12 mouse cellular contexts compared by ENCODE assay signal in genomic region chr10:78019291-78019690, GRCm38 (mm10). TPM values are rescaled to one million over a fixed set of nuclear protein-coding genes. Genes with fewer than 3 reads are reported as not detected.
DNase-seq lines count a peak whose midpoint lies in the region; ATAC-seq and TF ChIP-seq lines count a peak whose summit lies in the region.
"Had no signal": no experiment of that assay in that cellular context is flagged by ENCODE, and none has a peak within 500 bp of the region (broad histone marks: within the 10 kb centered on the region; RNA-seq: fewer than 3 reads in every experiment).

No protein-coding gene starts in this region.

- WGBS in heart, postnatal 0 days: 77% methylated on average over 4 of the region's 4 CpGs
- 85% methylated on average over 4 of the region's 4 CpGs for WGBS in heart, embryonic 11.5 days (ENCODE audit: insufficient replicate concordance)
- 79% methylated on average over 4 of the region's 4 CpGs for WGBS in liver, postnatal 0 days (ENCODE audit: insufficient replicate concordance)

- H3K27me3 ChIP-seq in heart, postnatal 0 days (ENCODE audit: control insufficient read depth, insufficient read depth, low read length): no peaks in the 10 kb centered on the region
- H3K27me3 ChIP-seq in heart, embryonic 11.5 days (ENCODE audit: control insufficient read depth, insufficient read depth, low read length): no peaks in the 10 kb centered on the region
- H3K27me3 ChIP-seq in MEL (ENCODE audit: control insufficient read depth in 1 of 2, insufficient read depth in 2 of 2, low read length in 2 of 2): no peaks in the 10 kb centered on the region; a peak in 1 of 4 replicates
- no peaks in the 10 kb centered on the region for H3K27me3 ChIP-seq in liver, postnatal 0 days (ENCODE audit: insufficient read depth, low read length)

- H3K79me2 ChIP-seq in MEL (ENCODE audit: control insufficient read depth, insufficient read depth, low read length, poor library complexity): no peaks in the 10 kb centered on the region

- H3K9me3 ChIP-seq in heart, postnatal 0 days (replicated peaks; ENCODE audit: control insufficient read depth, low read length): 0 out of 2 replicates have a peak, but pooled peaks cover 6% of the 10 kb centered on the region
- H3K9me3 ChIP-seq in heart, embryonic 11.5 days (replicated peaks; ENCODE audit: control insufficient read depth, low read length): no peaks in the 10 kb centered on the region; the same call in 1 of the 2 replicates
- no peaks in the 10 kb centered on the region for H3K9me3 ChIP-seq in MEL (replicated peaks; ENCODE audit: insufficient read depth, low read length)
- no peaks in the 10 kb centered on the region for H3K9me3 ChIP-seq in liver, postnatal 0 days (ENCODE audit: low read length)

- H3K4me2 ChIP-seq in heart, postnatal 0 days (ENCODE audit: low read depth, low read length): peak overlapping the region; percentile 52
- H3K4me2 ChIP-seq in heart, embryonic 11.5 days: no peak overlapping the region
- H3K4me2 ChIP-seq in liver, postnatal 0 days (ENCODE audit: low read depth, low read length): peak overlapping the region; percentile 57; the same call in 1 of the 2 replicates

- peak; percentile 49 for ATAC-seq in heart, postnatal 0 days (ENCODE audit: insufficient read depth, low read depth)
- no peak for ATAC-seq in heart, embryonic 11.5 days (replicated peaks; ENCODE audit: insufficient number of reproducible peaks, low FRiP score, low TSS enrichment)
- ATAC-seq in liver, postnatal 0 days: peak; percentile 19; the same call in 1 of the 2 replicates
- no peak for ATAC-seq in CD4-positive, CD25-positive, alpha-beta regulatory T cell, adult 4 months

- H3K9ac ChIP-seq in heart, postnatal 0 days (replicated peaks; ENCODE audit: low read depth, low read length): 0 out of 2 replicates have a peak overlapping the region, but pooled peaks have one; percentile 20
- no peak overlapping the region for H3K9ac ChIP-seq in heart, embryonic 11.5 days (ENCODE audit: low read depth, low read length)
- H3K9ac ChIP-seq in MEL (ENCODE audit: control insufficient read depth, low read depth, low read length, poor library complexity, severe bottlenecking): peak overlapping the region; percentile 78
- no peak overlapping the region for H3K9ac ChIP-seq in liver, postnatal 0 days (replicated peaks)

- DNase-seq in heart, postnatal 0 days (ENCODE audit: low spot score): no peak
- DNase-seq in 416B (ENCODE audit: low read depth) (peak; percentile 36), MEL (ENCODE audit: low read depth, low spot score) (no peak)
- DNase-seq in liver, postnatal 0 days: no peak
- DNase-seq in adrenal gland, adult (ENCODE audit: inconsistent age in 2 of 2, low spot score in 1 of 2): no peak
- DNase-seq in layer of hippocampus, postnatal 10 days (ENCODE audit: low spot score in 2 of 2): no peak

- no peak for TF ChIP-seq POLR2A in MEL (IDR thresholded peaks at IDR 0.05; ENCODE audit: control insufficient read depth in 1 of 2, insufficient read depth in 1 of 2, low read depth in 1 of 2, low read length in 2 of 2, poor library complexity in 1 of 2)

- no peak for TF ChIP-seq CTCF in heart, postnatal 0 days (IDR thresholded peaks at IDR 0.05; ENCODE audit: low read depth)
- no peak for TF ChIP-seq CTCF in MEL (IDR thresholded peaks at IDR 0.05 in 2 of 3, conservative IDR thresholded peaks at IDR 0.05 in 1 of 3; ENCODE audit: control insufficient read depth in 1 of 3, insufficient read depth in 1 of 3, low read depth in 2 of 3, low read length in 3 of 3, poor library complexity in 1 of 3, severe bottlenecking in 1 of 3)
- no peak for TF ChIP-seq CTCF in liver, postnatal 0 days (IDR thresholded peaks at IDR 0.05; ENCODE audit: low read depth)

- no peak overlapping the region for H3K4me3 ChIP-seq in heart, postnatal 0 days (ENCODE audit: low read depth, low read length)
- H3K4me3 ChIP-seq in heart, embryonic 11.5 days (ENCODE audit: low read depth, low read length): no peak overlapping the region
- H3K4me3 ChIP-seq in MEL (ENCODE audit: control insufficient read depth in 1 of 2, insufficient read depth in 1 of 2, low read depth in 2 of 2, low read length in 2 of 2): peak overlapping the region in 1 of 2 experiments; percentile 36; a peak in 2 of 4 replicates
- no peak overlapping the region for H3K4me3 ChIP-seq in liver, postnatal 0 days (ENCODE audit: low read depth, low read length)

- TF ChIP-seq EP300 in heart, postnatal 0 days (IDR thresholded peaks at IDR 0.05; ENCODE audit: low read depth): no peak
- TF ChIP-seq EP300 in MEL (IDR thresholded peaks at IDR 0.05; ENCODE audit: low read depth in 1 of 2, low read length in 2 of 2): no peak
- no peak for TF ChIP-seq EP300 in liver, postnatal 0 days (IDR thresholded peaks at IDR 0.05; ENCODE audit: low read depth)

- no peaks in the 10 kb centered on the region for H3K36me3 ChIP-seq in heart, postnatal 0 days (replicated peaks; ENCODE audit: control insufficient read depth, insufficient read depth, low read length)
- H3K36me3 ChIP-seq in heart, embryonic 11.5 days (ENCODE audit: control insufficient read depth, insufficient read depth, low read length): no peaks in the 10 kb centered on the region
- H3K36me3 ChIP-seq in MEL (ENCODE audit: control insufficient read depth in 1 of 2, insufficient read depth in 2 of 2, low read length in 2 of 2): no peaks in the 10 kb centered on the region
- no peaks in the 10 kb centered on the region for H3K36me3 ChIP-seq in liver, postnatal 0 days (replicated peaks; ENCODE audit: insufficient read depth, low read length)

- no peaks in the 10 kb centered on the region for H3K4me1 ChIP-seq in heart, postnatal 0 days (ENCODE audit: control insufficient read depth, insufficient read depth)
- H3K4me1 ChIP-seq in heart, embryonic 11.5 days (ENCODE audit: control insufficient read depth, insufficient read depth, low read length): no peaks in the 10 kb centered on the region
- H3K4me1 ChIP-seq in MEL (ENCODE audit: control insufficient read depth in 1 of 2, insufficient read depth in 2 of 2, low read length in 2 of 2): peaks cover 0 to 6% of the 10 kb centered on the region in 2 experiments; a peak in 2 of 4 replicates
- H3K4me1 ChIP-seq in liver, postnatal 0 days (ENCODE audit: insufficient read depth): 0 out of 2 replicates have a peak, but pooled peaks cover 2% of the 10 kb centered on the region

- H3K27ac ChIP-seq in heart, postnatal 0 days (ENCODE audit: low read depth): peak overlapping the region; percentile 80
- H3K27ac ChIP-seq in heart, embryonic 11.5 days (ENCODE audit: low read depth, low read length): no peak overlapping the region
- H3K27ac ChIP-seq in MEL (ENCODE audit: control insufficient read depth, low read depth, low read length): no peak overlapping the region
- no peak overlapping the region for H3K27ac ChIP-seq in liver, postnatal 0 days (ENCODE audit: low read depth)

- TF ChIP-seq RAD21 in MEL (IDR thresholded peaks at IDR 0.05; ENCODE audit: low read depth, low read length): no peak

RNA-seq across cellular contexts. Expression of gene Pfkl, which starts 9.4 kb away (rescaled TPM):
- 353 and 356 TPM in 2 replicates for total RNA-seq in heart, postnatal 0 days (2014; rRNA removed; ENCODE audit: low replicate concordance)
- 68.9 and 71.0 TPM in 2 replicates for polyA plus RNA-seq in heart, postnatal 0 days (2015; fragmentation: Nextera tagmentation; extraction: Ambion mirVana)
- 168 and 194 TPM in 2 replicates for polyA plus RNA-seq in heart, embryonic 11.5 days (2014; fragmentation: Nextera tagmentation; extraction: Ambion mirVana)
- 84.8 and 165 TPM in 2 replicates for total RNA-seq in MEL (2012; rRNA removed)
- polyA plus RNA-seq in MEL (2012; ENCODE audit: insufficient read depth in 1 of 2, insufficient read length in 2 of 2, low read depth in 1 of 2, low replicate concordance in 2 of 2, missing spikeins in 1 of 2): 100 to 1,000 TPM in 1 of 2 experiments, not detected in 1; 267 TPM
- 23.5 and 31.3 TPM in 2 replicates for polyA plus RNA-seq in liver, postnatal 0 days (2015; fragmentation: Nextera tagmentation; extraction: Ambion mirVana)
- polyA plus RNA-seq in CD4-positive, CD25-positive, alpha-beta regulatory T cell, adult 4 months (2017; shearing (Covaris generic)): 100 to 1,000 TPM in 1 of 2 experiments, 10 to 100 TPM in 1; 60.6 to 118 TPM
- 100 to 1,000 TPM; 112 to 116 TPM for total RNA-seq in layer of hippocampus, postnatal 10 days (2021)

RNA-seq across cellular contexts. Expression of gene Dnmt3l, which starts 22.5 kb away (rescaled TPM):
- not detected in 2 replicates for total RNA-seq in heart, postnatal 0 days (2014; rRNA removed; ENCODE audit: low replicate concordance)
- polyA plus RNA-seq in heart, postnatal 0 days (2015; fragmentation: Nextera tagmentation; extraction: Ambion mirVana): not detected in 2 replicates
- polyA plus RNA-seq in heart, embryonic 11.5 days (2014; fragmentation: Nextera tagmentation; extraction: Ambion mirVana): 0.34 TPM in 1 of 2 replicates, not detected in the other
- total RNA-seq in MEL (2012; rRNA removed): not detected in 2 replicates
- polyA plus RNA-seq in MEL (2012; ENCODE audit: insufficient read depth in 1 of 2, insufficient read length in 2 of 2, low read depth in 1 of 2, low replicate concordance in 2 of 2, missing spikeins in 1 of 2): not detected
- polyA plus RNA-seq in liver, postnatal 0 days (2015; fragmentation: Nextera tagmentation; extraction: Ambion mirVana): not detected in 2 replicates
- not detected for polyA plus RNA-seq in CD4-positive, CD25-positive, alpha-beta regulatory T cell, adult 4 months (2017; shearing (Covaris generic))
- not detected for total RNA-seq in layer of hippocampus, postnatal 10 days (2021)
- total RNA-seq: gastrocnemius, postnatal 36 days had no signal
- polyA plus RNA-seq: brain, embryonic 14.5 days; limb, embryonic 11.5 days had no signal

RNA-seq across cellular contexts. Expression of gene Aire, which starts 24.1 kb away (rescaled TPM):
- total RNA-seq in heart, postnatal 0 days (2014; rRNA removed; ENCODE audit: low replicate concordance): not detected in 2 replicates
- polyA plus RNA-seq in heart, postnatal 0 days (2015; fragmentation: Nextera tagmentation; extraction: Ambion mirVana): not detected in 2 replicates
- 0.16 and 0.49 TPM in 2 replicates for polyA plus RNA-seq in heart, embryonic 11.5 days (2014; fragmentation: Nextera tagmentation; extraction: Ambion mirVana)
- not detected in 2 replicates for total RNA-seq in MEL (2012; rRNA removed)
- polyA plus RNA-seq in MEL (2012; ENCODE audit: insufficient read depth in 1 of 2, insufficient read length in 2 of 2, low read depth in 1 of 2, low replicate concordance in 2 of 2, missing spikeins in 1 of 2): under 1 TPM in 1 of 2 experiments, not detected in 1; 0.17 TPM
- polyA plus RNA-seq in liver, postnatal 0 days (2015; fragmentation: Nextera tagmentation; extraction: Ambion mirVana): not detected in 2 replicates
- under 1 TPM in 1 of 2 experiments, not detected in 1; 0.33 TPM for polyA plus RNA-seq in CD4-positive, CD25-positive, alpha-beta regulatory T cell, adult 4 months (2017; shearing (Covaris generic))
- total RNA-seq in layer of hippocampus, postnatal 10 days (2021): under 1 TPM; 0.36 to 0.50 TPM
- total RNA-seq: common myeloid progenitor, adult 5-6 weeks; gastrocnemius, postnatal 36 days had no signal

RNA-seq across cellular contexts. Expression of gene 1810043G02Rik, which starts 41.0 kb away (rescaled TPM):
- total RNA-seq in heart, postnatal 0 days (2014; rRNA removed; ENCODE audit: low replicate concordance): 14.8 and 48.9 TPM in 2 replicates
- 18.1 and 18.6 TPM in 2 replicates for polyA plus RNA-seq in heart, postnatal 0 days (2015; fragmentation: Nextera tagmentation; extraction: Ambion mirVana)
- 17.1 and 17.2 TPM in 2 replicates for polyA plus RNA-seq in heart, embryonic 11.5 days (2014; fragmentation: Nextera tagmentation; extraction: Ambion mirVana)
- total RNA-seq in MEL (2012; rRNA removed): 9.3 and 10.7 TPM in 2 replicates
- 10 to 100 TPM in 1 of 2 experiments, not detected in 1; 15.6 TPM for polyA plus RNA-seq in MEL (2012; ENCODE audit: insufficient read depth in 1 of 2, insufficient read length in 2 of 2, low read depth in 1 of 2, low replicate concordance in 2 of 2, missing spikeins in 1 of 2)
- 4.0 and 4.4 TPM in 2 replicates for polyA plus RNA-seq in liver, postnatal 0 days (2015; fragmentation: Nextera tagmentation; extraction: Ambion mirVana)
- 10 to 100 TPM in 1 of 2 experiments, 1 to 10 TPM in 1; 5.4 to 13.8 TPM for polyA plus RNA-seq in CD4-positive, CD25-positive, alpha-beta regulatory T cell, adult 4 months (2017; shearing (Covaris generic))
- 10 to 100 TPM; 32.7 to 42.5 TPM for total RNA-seq in layer of hippocampus, postnatal 10 days (2021)

RNA-seq across cellular contexts. Expression of gene Trpm2, which starts 48.9 kb away (rescaled TPM):
- total RNA-seq in heart, postnatal 0 days (2014; rRNA removed; ENCODE audit: low replicate concordance): 0.27 and 2.4 TPM in 2 replicates
- polyA plus RNA-seq in heart, postnatal 0 days (2015; fragmentation: Nextera tagmentation; extraction: Ambion mirVana): 0.11 TPM in 2 replicates
- 0.07 and 0.13 TPM in 2 replicates for polyA plus RNA-seq in heart, embryonic 11.5 days (2014; fragmentation: Nextera tagmentation; extraction: Ambion mirVana)
- total RNA-seq in MEL (2012; rRNA removed): 5.7 and 7.8 TPM in 2 replicates
- polyA plus RNA-seq in MEL (2012; ENCODE audit: insufficient read depth in 1 of 2, insufficient read length in 2 of 2, low read depth in 1 of 2, low replicate concordance in 2 of 2, missing spikeins in 1 of 2): 10 to 100 TPM in 1 of 2 experiments, not detected in 1; 18.5 TPM
- polyA plus RNA-seq in liver, postnatal 0 days (2015; fragmentation: Nextera tagmentation; extraction: Ambion mirVana): 1.5 and 1.7 TPM in 2 replicates
- 1 to 10 TPM in 1 of 2 experiments, not detected in 1; 1.2 TPM for polyA plus RNA-seq in CD4-positive, CD25-positive, alpha-beta regulatory T cell, adult 4 months (2017; shearing (Covaris generic))
- total RNA-seq in layer of hippocampus, postnatal 10 days (2021): 10 to 100 TPM; 26.0 to 27.3 TPM

Comparison
In these comparisons a context has a peak if more than half of its experiments do, and no peak if none do; other contexts are left out.
1. ATAC-seq: peak in heart, postnatal 0 days (single experiment) and liver, postnatal 0 days (single experiment); none in heart, embryonic 11.5 days (single experiment) and CD4-positive, CD25-positive, alpha-beta regulatory T cell, adult 4 months (single experiment).
2. H3K9ac ChIP-seq: peak in heart, postnatal 0 days (single experiment) and MEL (single experiment); none in heart, embryonic 11.5 days (single experiment) and liver, postnatal 0 days (single experiment).